Mouse (Mus musculus): ENCODE measurements around the gene Fars2.

Gene Fars2

GRCm38 (mm10) chr13:36222721-36223120 lies 105.5 kb downstream of the Fars2 start:
- no peak for DNase-seq

- no peak for DNase-seq
These were observed 107.2 kb downstream of the Fars2 start for GRCm38 (mm10) chr13:36224431-36224830.

- DNase-seq, result no peak
These were observed 125.0 kb downstream of the Fars2 start for GRCm38 (mm10) chr13:36242261-36242660.

GRCm38 (mm10) chr13:36253936-36254335 lies 136.7 kb downstream of the Fars2 start:
- DNase-seq, result no peak

- no peak for DNase-seq
These were observed 140.0 kb downstream of the Fars2 start for GRCm38 (mm10) chr13:36257213-36257612.

DNA sequence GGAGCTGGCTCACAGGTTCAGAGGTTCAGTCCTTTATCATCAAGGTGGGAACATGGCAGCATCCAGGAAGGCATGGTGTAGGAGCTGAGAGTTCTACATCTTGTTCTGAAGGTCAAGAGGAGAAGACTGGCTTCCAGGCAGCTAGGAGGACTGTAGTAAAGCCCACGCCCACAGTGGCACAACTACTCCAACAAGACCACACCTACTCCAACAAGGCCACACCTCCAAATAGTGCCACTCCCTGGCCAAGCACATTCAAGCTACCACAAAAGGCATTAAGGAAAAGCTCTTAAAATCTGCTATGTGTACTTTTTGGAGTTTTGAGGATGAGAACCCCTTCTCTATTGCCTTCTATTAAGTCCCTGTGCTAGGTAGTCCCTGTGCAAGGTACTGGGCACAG lies 142.5 kb downstream of the Fars2 start:
- DNase-seq, result no peak

DNA sequence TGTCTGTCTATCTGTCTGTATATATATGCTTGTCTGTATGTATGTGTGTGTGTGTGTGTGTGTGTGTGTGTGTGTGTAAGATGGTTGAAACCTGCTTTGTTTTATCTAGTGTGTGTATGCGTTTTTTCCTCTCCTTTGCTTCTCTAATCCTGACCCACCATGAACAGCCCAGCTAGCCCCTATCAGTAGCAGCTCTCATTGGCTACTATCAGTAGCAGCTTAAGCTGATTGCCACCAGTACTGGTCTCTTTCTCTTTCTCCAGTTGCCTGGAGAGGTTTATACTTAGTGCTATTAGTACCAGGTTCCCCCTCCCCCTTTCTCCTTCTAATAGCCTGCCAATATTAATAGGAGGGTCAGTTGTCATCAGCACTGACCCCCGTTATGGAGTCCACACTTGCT lies 144.1 kb downstream of the Fars2 start:
- DNase-seq, result no peak

- no peak for DNase-seq
These were observed 146.3 kb downstream of the Fars2 start for GRCm38 (mm10) chr13:36263240-36264095.

- no peak for DNase-seq
These were observed 147.2 kb downstream of the Fars2 start for GRCm38 (mm10) chr13:36264391-36264790.

DNA sequence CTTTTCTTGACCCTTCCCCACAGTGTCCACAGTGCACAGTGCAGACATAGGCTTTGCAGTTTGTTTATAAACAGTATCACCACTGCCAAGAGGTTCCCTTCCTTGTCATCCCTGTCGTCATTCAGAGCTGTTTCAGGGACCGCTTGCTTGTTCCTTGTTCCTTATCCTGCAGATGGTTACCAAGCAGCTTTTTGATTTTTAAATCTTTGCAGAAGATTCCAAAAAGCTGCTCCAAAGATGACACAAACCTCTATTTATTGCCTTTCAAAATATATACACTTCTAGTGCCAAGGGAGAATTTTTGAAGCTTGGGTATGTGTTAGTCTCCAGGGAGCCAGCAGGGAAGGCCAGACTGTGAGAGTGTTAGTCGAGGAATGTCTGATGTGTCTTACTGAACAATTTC lies 148.1 kb downstream of the Fars2 start:
- no peak for DNase-seq

DNA sequence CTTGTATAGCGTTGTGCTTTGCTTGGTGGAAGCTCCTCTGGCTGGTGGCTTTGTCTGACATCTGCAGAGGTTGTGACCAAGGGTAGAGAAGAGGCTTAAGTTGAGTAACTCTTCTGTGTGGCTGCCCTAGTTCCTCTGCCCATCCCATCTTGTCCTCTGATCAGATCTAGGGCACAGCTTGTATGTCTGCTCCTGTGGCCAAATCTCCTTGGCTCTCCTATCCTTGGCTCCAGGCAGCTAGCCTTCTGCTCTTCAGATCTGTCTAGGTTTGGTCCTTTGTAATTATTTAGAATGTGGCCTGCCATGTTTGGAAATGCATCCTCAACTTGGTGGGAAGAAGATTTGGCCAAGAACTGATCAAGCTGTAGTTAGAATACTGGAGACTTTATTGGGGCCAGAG lies 150.2 kb downstream of the Fars2 start:
- DNase-seq, result no peak

DNA sequence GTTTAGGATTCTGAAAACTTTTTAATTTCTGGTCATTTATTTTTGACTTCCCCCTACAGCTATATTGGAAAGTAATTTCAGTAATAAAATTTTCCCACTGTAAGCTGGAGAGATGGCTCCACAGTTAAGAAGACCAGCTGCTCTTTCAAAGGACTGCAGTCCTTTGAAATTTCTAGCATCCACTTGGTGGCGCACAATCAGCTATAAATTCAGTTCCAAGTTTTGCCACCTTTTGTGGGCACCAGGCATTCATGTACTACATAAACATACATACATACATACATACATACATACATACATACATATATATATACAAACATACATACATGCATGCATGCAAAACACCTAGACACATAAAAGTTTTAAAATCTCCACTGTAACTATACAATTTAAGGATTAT lies 153.7 kb downstream of the Fars2 start:
- DNase-seq, result no peak

DNA sequence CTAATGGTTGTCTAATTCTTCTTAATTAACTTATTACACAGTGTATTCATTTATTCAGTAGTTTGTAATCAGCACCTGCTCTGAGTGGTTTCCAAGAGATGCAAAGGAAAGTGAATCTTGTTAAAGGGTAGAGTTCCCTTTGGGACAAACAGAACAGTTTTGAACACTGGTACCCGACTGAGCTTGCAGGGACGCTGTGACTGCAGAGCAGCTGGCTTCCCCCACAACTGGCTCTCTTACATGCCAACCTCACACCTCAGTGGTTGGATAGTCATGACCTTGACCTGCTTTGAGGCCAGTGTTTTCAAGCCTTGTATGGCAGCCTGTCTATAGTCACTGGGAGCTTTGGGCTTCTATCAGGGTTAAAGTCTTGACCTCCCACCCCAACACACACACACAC lies 156.3 kb downstream of the Fars2 start:
- DNase-seq, result no peak

GRCm38 (mm10) chr13:36276194-36276593 lies 159.0 kb downstream of the Fars2 start:
- DNase-seq, result no peak

DNA sequence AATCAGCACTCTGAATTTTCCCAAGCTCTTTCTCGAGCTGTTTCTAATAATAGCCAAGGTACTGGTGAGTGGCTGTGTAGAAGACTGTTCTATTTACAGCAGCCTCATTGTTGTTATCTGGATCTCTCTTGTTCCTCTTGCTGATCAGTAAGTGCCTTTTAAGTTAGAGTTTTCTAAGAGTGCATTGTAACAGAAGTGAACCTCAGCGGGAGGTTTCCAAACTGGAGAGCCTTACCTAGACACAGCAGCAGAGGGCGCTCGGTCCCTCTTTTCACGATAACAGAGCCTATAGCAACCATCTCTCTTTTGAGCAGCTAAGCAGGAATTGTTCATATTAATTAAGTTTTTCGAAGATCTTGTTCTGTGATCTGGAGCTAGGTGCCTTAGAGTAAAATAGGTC lies 164.8 kb downstream of the Fars2 start:
- DNase-seq, result peak; percentile 68

DNA sequence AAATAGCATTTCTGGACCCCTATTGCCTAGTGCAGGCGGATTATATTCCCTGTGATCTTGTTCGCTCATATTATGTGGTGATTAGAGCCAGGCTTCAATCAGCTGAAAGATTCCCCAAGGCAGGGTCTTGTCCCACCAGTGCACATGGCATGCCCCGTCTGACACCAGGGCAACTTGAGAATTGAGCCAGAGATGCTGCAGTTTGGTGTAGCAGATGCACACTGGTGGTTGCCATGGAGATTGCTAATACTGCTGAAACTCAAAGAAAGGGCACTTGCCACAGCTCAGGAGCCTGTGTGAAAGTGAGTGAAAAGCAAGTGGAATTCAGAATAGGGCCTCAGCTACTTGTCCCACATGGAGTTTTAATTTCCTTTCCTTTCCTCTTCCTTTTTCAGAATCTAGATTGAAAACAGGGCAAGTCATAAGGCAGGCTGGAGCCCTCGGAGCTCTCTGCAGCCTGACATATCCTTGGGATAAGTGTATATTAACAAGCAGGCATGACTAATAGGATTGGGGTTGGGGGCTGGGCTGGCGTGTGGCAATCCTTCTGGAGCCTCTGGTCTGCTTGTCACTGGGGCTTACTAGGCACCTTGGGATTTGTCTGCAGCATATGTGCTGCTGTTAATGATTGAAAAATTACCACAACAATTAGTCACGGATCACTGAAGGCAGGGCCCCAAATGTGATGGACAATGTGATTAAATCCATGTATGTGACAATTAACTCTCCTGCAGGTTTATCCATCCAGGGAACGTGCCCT lies 165.8 kb downstream of the Fars2 start:
- DNase-seq, result peak; percentile 43

DNA sequence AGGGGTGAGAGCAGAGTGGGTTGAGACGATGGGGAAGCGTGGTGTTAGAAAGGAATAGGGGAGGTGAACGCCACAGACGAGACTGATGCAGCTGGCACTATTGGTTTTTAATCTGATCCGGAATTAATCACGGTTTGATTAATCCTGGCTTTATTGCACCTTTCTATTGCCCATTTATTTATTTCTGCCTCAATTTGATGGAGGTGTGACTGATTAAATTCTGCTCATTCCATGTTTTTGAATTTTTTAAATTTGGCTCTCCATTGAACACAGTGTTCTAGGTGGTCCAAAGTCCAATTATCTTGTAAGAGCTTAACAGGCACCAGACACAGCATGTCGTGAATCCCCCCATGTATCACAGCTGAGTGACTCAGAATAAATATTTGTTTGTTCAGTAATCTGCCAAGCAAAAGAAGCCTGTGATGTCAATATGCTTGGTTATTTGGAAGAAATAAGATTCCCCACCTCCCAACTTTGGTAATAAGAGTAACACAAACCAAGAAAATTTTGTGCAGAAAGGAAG lies 166.4 kb downstream of the Fars2 start:
- DNase-seq, result no peak

GRCm38 (mm10) chr13:36284097-36284496 lies 166.9 kb downstream of the Fars2 start:
- no peak for DNase-seq

DNA sequence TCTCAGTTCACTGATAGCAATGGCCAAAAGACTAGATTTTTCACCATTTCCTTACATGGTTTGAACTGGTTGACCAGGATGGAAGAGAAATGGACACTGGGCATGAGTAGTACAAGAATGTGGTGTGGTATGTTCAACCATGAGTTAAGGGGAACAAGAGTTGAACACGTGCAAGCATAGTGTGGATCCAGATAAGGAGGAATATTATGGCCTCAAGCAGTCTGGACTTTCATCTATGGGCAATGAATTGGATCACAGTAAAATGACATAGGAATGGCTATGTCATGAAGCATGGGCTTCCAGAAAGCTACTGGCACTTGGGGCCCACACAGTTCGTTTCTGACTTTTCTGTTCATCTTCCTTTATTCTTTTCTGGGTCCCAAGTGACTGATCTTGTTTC lies 168.0 kb downstream of the Fars2 start:
- no peak for DNase-seq

DNA sequence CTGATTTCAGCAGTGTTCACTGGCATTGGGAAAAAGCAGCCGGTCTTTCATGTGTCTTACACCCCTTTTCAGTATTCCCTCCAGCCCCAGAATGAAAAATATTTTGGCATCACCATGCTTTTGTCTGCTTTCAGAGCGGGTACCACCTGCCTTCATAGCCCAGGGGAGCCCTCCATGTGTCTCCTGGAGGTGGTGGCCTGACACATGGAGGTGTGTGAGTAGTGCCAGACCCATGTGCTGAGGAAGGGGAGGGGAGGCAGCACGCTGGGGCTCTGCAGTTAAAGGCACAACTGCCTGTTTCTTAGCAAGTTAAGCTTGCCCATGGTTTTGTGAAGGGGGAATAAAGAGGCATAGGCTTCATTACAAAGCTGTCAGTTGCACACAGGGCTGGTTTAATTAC lies 176.3 kb downstream of the Fars2 start:
- no peak for DNase-seq

DNA sequence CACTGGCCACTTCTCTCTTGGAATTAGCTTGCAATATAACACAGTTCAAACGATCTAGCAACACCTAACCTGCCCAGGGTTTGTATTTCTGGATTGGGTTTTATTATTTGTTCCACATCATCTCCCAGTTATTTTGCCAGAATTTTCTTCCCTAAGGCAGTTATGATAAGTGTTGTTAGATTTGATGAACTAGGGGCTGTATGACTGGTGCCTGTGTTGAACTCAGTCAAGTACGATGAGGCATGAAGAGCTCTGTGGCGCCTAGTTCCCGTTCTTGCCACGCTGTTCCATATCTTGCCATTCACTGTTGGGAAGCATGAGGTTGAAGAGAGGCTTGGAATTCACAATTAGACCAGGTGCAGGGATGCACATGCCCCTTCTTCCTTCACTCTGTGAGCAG lies 177.3 kb downstream of the Fars2 start:
- DNase-seq, result no peak

DNA sequence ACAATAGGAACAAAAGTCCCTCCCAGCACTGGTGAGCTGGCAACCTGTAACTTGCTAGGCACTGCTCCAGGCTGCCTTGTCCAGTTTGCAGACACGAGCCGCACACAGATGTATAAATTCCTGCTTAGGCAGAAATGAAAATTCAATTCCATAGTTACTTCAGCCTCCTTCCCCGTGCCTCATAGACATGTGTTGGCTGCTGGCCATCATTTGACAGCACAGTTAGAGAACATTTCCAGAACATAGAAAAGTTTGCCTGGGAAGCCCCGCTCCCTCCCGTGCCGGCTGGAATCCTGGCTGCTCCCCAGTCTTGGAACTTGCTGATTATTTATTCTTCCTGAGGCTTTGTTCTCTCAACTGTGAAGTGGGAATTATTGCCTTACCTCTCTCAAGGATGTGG lies 178.6 kb downstream of the Fars2 start:
- DNase-seq, result peak; percentile 56

GRCm38 (mm10) chr13:36296574-36296973 lies 179.4 kb downstream of the Fars2 start:
- DNase-seq, result no peak
